Mouse (Mus musculus) lung, embryonic 15.5 days (tissue): ENCODE data around the gene March1. TPM values are rescaled to one million over a fixed set of nuclear protein-coding genes. Genes with fewer than 3 reads are reported as not detected.

Experiments used
- ATAC-seq: fragments of 200-750 bp; cut with Nextera tagmentation; 2 replicates; pipeline ENCODE4 v1.8.0; 2017; ENCODE audit warnings: moderate number of reproducible peaks, borderline replicate concordance; ENCODE audit not compliant: low FRiP score, low TSS enrichment; ENCODE audit errors: extremely low read depth
- H3K27ac ChIP-seq: fragments of 300-500 bp; sonication (generic); 2 replicates; pipeline ENCODE4 v1.5.1; 2015; ENCODE audit warnings: moderate library complexity, mild to moderate bottlenecking, inconsistent platforms
- H3K27me3 ChIP-seq: fragments of 300-500 bp; sonication (generic); 2 replicates; pipeline ENCODE4 v1.6.1; 2015; ENCODE audit warnings: inconsistent platforms
- H3K36me3 ChIP-seq: fragments of 300-500 bp; sonication (generic); 2 replicates; pipeline ENCODE4 v1.6.1; 2015; ENCODE audit warnings: inconsistent platforms
- H3K4me1 ChIP-seq: fragments of 300-500 bp; sonication (generic); 2 replicates; pipeline ENCODE4 v1.6.1; 2015; ENCODE audit warnings: inconsistent platforms
- H3K4me2 ChIP-seq: fragments of 300-500 bp; sonication (generic); 2 replicates; pipeline ENCODE4 v1.6.1; 2015; ENCODE audit warnings: inconsistent platforms, mild to moderate bottlenecking, moderate library complexity
- H3K4me3 ChIP-seq: fragments of 300-500 bp; sonication (generic); 2 replicates; pipeline ENCODE4 v1.5.1; 2015; ENCODE audit warnings: mild to moderate bottlenecking, inconsistent platforms
- H3K9ac ChIP-seq: fragments of 300-500 bp; sonication (generic); 2 replicates; pipeline ENCODE4 v1.6.1; 2015; ENCODE audit warnings: inconsistent platforms
- H3K9me3 ChIP-seq: fragments of 300-500 bp; sonication (generic); 2 replicates; pipeline ENCODE4 v1.6.1; 2016; ENCODE audit warnings: inconsistent platforms
- WGBS: fragments of 180-500 bp; shearing (Covaris S2); methylation state at CpG from one replicate; pipeline ENCODE4 v1.1.7; 2015; 5-methylcytosine and 5-hydroxymethylcytosine counted together
- polyA plus RNA-seq: library from polyadenylated mRNA; unstranded; fragments of >200 nt; fragmentation: Nextera tagmentation; extraction: Ambion mirVana; gene quantifications from 2 replicates; pipeline ENCODE4 v1.2.1, GENCODE M21; 2015

The March1 gene
- polyA plus RNA-seq = 0.47 and 0.53 TPM in 2 replicates

- Histone ChIP-seq H3K4me1 (no peaks in the 10 kb centered on the region), H3K36me3 (no peaks in the 10 kb centered on the region), H3K4me2 (no peak within 1 kb of the TSS), H3K4me3 (no peak within 1 kb of the TSS), H3K9ac (no peak within 1 kb of the TSS), H3K27me3 (peaks cover 19% of the 10 kb centered on the region), H3K27ac (no peak within 1 kb of the TSS), H3K9me3 (no peaks in the 10 kb centered on the region)
- no peak for ATAC-seq
- 3% methylated on average over 23 of the region's 23 CpGs for WGBS
Measured at GRCm38 (mm10) chr8:65617871-65618751, at the start of gene March1. Gene March1, plus strand, starts transcription at chr8:65617900.

- ATAC-seq = no peak
- H3K27me3 ChIP-seq = no peaks in the 10 kb centered on the region
- no peak overlapping the region for H3K4me3 ChIP-seq
- H3K4me2 ChIP-seq = no peak overlapping the region
- H3K9ac ChIP-seq = no peak overlapping the region
- H3K4me1 ChIP-seq = no peaks in the 10 kb centered on the region
- no peaks in the 10 kb centered on the region for H3K36me3 ChIP-seq
- H3K27ac ChIP-seq = no peak overlapping the region
- WGBS = 47% methylated on average over 1 of the region's 1 CpGs
- H3K9me3 ChIP-seq = no peaks in the 10 kb centered on the region
Measured at GRCm38 (mm10) chr8:65586909-65587308, 30.8 kb upstream of the March1 start.

- WGBS = 37% methylated on average over 2 of the region's 2 CpGs
- Histone ChIP-seq H3K4me3 (no peak overlapping the region), H3K4me2 (no peak overlapping the region), H3K4me1 (no peaks in the 10 kb centered on the region), H3K9ac (no peak overlapping the region), H3K27me3 (no peaks in the 10 kb centered on the region), H3K36me3 (no peaks in the 10 kb centered on the region), H3K9me3 (no peaks in the 10 kb centered on the region), H3K27ac (no peak overlapping the region)
- ATAC-seq = no peak
Measured at GRCm38 (mm10) chr8:65603241-65603640, 14.5 kb upstream of the March1 start.

GRCm38 (mm10) chr8:65609509-65609908 lies 8.2 kb upstream of the March1 start:
- H3K27ac ChIP-seq = no peak overlapping the region
- no peaks in the 10 kb centered on the region for H3K36me3 ChIP-seq
- no peak overlapping the region for H3K4me2 ChIP-seq
- ATAC-seq = no peak
- no peaks in the 10 kb centered on the region for H3K27me3 ChIP-seq
- H3K9ac ChIP-seq = no peak overlapping the region
- no peaks in the 10 kb centered on the region for H3K4me1 ChIP-seq
- no peaks in the 10 kb centered on the region for H3K9me3 ChIP-seq
- H3K4me3 ChIP-seq = no peak overlapping the region
- 65% methylated on average over 2 of the region's 2 CpGs for WGBS

DNA sequence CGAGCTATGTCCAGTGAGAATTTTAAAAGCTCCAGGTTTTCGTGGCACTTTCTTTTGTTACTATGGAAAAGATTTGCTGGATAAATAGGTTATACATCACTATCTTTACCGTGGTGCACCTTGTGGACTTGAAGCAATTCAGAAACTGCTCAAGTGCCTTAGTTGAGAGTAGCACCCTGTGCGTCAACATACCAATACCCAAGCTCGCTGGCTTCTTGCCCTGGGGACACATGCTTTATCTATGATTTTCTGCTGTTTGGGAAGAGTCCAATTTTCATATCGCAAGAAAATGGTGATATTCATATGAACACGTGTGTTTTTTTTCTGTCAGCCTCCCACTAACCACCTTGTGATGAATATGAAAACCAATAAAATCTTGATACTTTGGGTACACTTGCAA lies 1.3 kb downstream of the March1 start:
- Histone ChIP-seq H3K9me3 (no peaks in the 10 kb centered on the region), H3K27me3 (peaks cover 19% of the 10 kb centered on the region), H3K4me3 (no peak overlapping the region), H3K36me3 (no peaks in the 10 kb centered on the region), H3K4me1 (no peaks in the 10 kb centered on the region), H3K27ac (no peak overlapping the region), H3K9ac (no peak overlapping the region), H3K4me2 (no peak overlapping the region)
- ATAC-seq = no peak
- WGBS = 39% methylated on average over 7 of the region's 7 CpGs

GRCm38 (mm10) chr8:65644931-65645330 lies 27.2 kb downstream of the March1 start:
- no peaks in the 10 kb centered on the region for H3K36me3 ChIP-seq
- H3K4me3 ChIP-seq = no peak overlapping the region
- H3K4me2 ChIP-seq = no peak overlapping the region
- H3K9me3 ChIP-seq = no peaks in the 10 kb centered on the region
- no peak for ATAC-seq
- no peak overlapping the region for H3K9ac ChIP-seq
- H3K4me1 ChIP-seq = no peaks in the 10 kb centered on the region
- H3K27ac ChIP-seq = no peak overlapping the region
- no peaks in the 10 kb centered on the region for H3K27me3 ChIP-seq

GRCm38 (mm10) chr8:65645502-65645901 lies 27.8 kb downstream of the March1 start:
- Histone ChIP-seq H3K9me3 (no peaks in the 10 kb centered on the region), H3K27ac (no peak overlapping the region), H3K27me3 (no peaks in the 10 kb centered on the region), H3K4me2 (no peak overlapping the region), H3K4me3 (no peak overlapping the region), H3K9ac (no peak overlapping the region), H3K36me3 (no peaks in the 10 kb centered on the region), H3K4me1 (no peaks in the 10 kb centered on the region)
- 50% methylated on average over 1 of the region's 1 CpGs for WGBS
- ATAC-seq = no peak

GRCm38 (mm10) chr8:65645945-65646344 lies 28.2 kb downstream of the March1 start:
- no peak for ATAC-seq
- H3K27me3 ChIP-seq = no peaks in the 10 kb centered on the region
- WGBS = 91% methylated on average over 1 of the region's 1 CpGs
- no peaks in the 10 kb centered on the region for H3K9me3 ChIP-seq
- no peaks in the 10 kb centered on the region for H3K4me1 ChIP-seq
- H3K9ac ChIP-seq = no peak overlapping the region
- no peak overlapping the region for H3K27ac ChIP-seq
- no peak overlapping the region for H3K4me2 ChIP-seq
- H3K36me3 ChIP-seq = no peaks in the 10 kb centered on the region
- H3K4me3 ChIP-seq = no peak overlapping the region

GRCm38 (mm10) chr8:65655924-65656323 lies 38.2 kb downstream of the March1 start:
- Histone ChIP-seq H3K36me3 (no peaks in the 10 kb centered on the region), H3K4me1 (no peaks in the 10 kb centered on the region), H3K9me3 (no peaks in the 10 kb centered on the region), H3K4me3 (no peak overlapping the region), H3K27ac (no peak overlapping the region), H3K4me2 (no peak overlapping the region), H3K27me3 (no peaks in the 10 kb centered on the region), H3K9ac (no peak overlapping the region)
- WGBS = 72% methylated on average over 6 of the region's 6 CpGs
- no peak for ATAC-seq

DNA sequence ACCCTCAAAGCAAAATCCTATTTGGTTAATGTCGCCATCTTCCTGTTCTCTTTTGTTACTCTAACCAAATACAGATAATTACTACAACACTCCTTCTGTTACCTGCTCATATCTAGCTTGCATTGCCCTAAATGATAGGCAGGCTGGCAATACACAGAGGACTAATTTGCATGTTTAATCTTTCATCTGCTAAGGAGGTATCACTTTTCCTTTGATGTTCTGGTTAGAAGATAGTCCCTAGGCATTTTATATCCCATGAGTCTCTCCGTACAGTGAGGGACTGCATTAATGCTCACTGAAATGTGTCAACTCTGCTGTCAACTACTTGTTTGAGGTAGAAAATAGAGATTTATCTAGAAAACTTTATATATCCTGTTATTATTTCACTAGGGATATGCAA lies 44.2 kb downstream of the March1 start:
- no peak overlapping the region for H3K4me2 ChIP-seq
- no peak overlapping the region for H3K27ac ChIP-seq
- no peaks in the 10 kb centered on the region for H3K36me3 ChIP-seq
- H3K4me3 ChIP-seq = no peak overlapping the region
- no peaks in the 10 kb centered on the region for H3K9me3 ChIP-seq
- 81% methylated on average over 2 of the region's 2 CpGs for WGBS
- H3K4me1 ChIP-seq = no peaks in the 10 kb centered on the region
- no peak overlapping the region for H3K9ac ChIP-seq
- no peaks in the 10 kb centered on the region for H3K27me3 ChIP-seq
- no peak for ATAC-seq

DNA sequence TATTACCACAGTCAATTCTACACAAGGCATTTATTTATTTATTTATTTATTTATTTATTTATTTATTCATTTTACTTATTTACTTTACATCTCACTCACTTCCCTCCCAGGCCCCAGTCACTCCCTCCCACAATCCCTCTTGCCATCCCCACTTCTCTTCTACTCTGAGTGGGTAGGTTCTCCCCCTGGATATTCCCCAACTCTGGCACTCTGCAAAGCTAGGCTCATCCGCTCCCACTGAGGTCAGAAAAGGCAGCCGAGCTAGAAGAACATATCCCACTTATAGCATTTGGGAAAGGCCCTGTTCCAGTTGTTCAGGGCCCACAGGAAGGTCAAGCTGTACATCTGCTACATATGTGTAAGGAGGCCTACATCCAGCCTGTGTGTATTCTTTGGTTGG lies 48.1 kb downstream of the March1 start:
- H3K27me3 ChIP-seq = no peaks in the 10 kb centered on the region
- H3K27ac ChIP-seq = no peak overlapping the region
- no peaks in the 10 kb centered on the region for H3K4me1 ChIP-seq
- no peaks in the 10 kb centered on the region for H3K9me3 ChIP-seq
- H3K36me3 ChIP-seq = no peaks in the 10 kb centered on the region
- ATAC-seq = no peak
- 74% methylated on average over 2 of the region's 2 CpGs for WGBS
- H3K4me2 ChIP-seq = no peak overlapping the region
- H3K4me3 ChIP-seq = no peak overlapping the region
- H3K9ac ChIP-seq = no peak overlapping the region

GRCm38 (mm10) chr8:65743066-65743465 lies 125.4 kb downstream of the March1 start:
- no peak for ATAC-seq
- H3K27ac ChIP-seq = no peak overlapping the region
- H3K4me3 ChIP-seq = no peak overlapping the region
- no peak overlapping the region for H3K9ac ChIP-seq
- H3K9me3 ChIP-seq = no peaks in the 10 kb centered on the region
- no peaks in the 10 kb centered on the region for H3K36me3 ChIP-seq
- H3K4me2 ChIP-seq = no peak overlapping the region
- H3K27me3 ChIP-seq = no peaks in the 10 kb centered on the region
- no peaks in the 10 kb centered on the region for H3K4me1 ChIP-seq
